In the genomic region with DNA sequence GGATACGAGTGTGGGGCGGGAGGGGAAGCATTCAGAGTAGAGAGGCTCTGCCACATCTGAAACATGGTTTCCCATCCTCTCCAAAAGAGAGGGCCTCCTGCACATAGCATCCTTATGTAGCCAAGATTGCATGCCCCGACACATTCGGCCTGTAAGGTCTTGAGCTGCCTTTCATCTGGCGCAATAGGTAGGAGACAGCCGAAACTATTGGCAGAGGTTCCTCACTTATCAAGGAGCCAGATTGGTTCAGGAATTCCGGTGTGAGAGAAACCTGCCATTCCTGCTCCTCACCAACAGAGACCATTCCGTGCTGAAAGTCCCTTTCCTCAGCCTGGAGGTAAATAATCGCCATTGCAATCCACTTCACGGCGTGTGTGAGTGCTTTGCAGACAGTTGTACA, we compare ENCODE assay signal across 31 mouse cellular contexts. TPM values are rescaled to one million over a fixed set of nuclear protein-coding genes. Genes with fewer than 3 reads are reported as not detected.
DNase-seq lines count a peak whose midpoint lies in the region; ATAC-seq and TF ChIP-seq lines count a peak whose summit lies in the region.
"Had no signal": no experiment of that assay in that cellular context is flagged by ENCODE, and none has a peak within 500 bp of the region (broad histone marks: within the 10 kb centered on the region; RNA-seq: fewer than 3 reads in every experiment).

No protein-coding gene starts in this region.

- H3K9me3 ChIP-seq in limb, embryonic 12.5 days = no peaks in the 10 kb centered on the region
- H3K9me3 ChIP-seq in limb, embryonic 10.5 days (replicated peaks) = no peaks in the 10 kb centered on the region
- H3K9me3 ChIP-seq in embryonic facial prominence, embryonic 15.5 days (replicated peaks) = no peaks in the 10 kb centered on the region
- H3K9me3 ChIP-seq in limb, embryonic 14.5 days (ENCODE audit: control insufficient read depth, low read length) = no peaks in the 10 kb centered on the region
- H3K9me3 ChIP-seq in kidney, embryonic 14.5 days (ENCODE audit: control insufficient read depth, low read length) = no peaks in the 10 kb centered on the region
- no peaks in the 10 kb centered on the region for H3K9me3 ChIP-seq in hindbrain, embryonic 14.5 days (ENCODE audit: control insufficient read depth, low read length)
- H3K9me3 ChIP-seq: forebrain, embryonic 13.5 days; heart, embryonic 10.5 days; heart, embryonic 15.5 days; hindbrain, embryonic 12.5 days; liver, embryonic 15.5 days; lung, embryonic 15.5 days; midbrain, embryonic 13.5 days; neural tube, embryonic 15.5 days had no signal

- peaks cover 92% of the 10 kb centered on the region for H3K4me1 ChIP-seq in limb, embryonic 12.5 days (replicated peaks)
- peaks cover 84% of the 10 kb centered on the region for H3K4me1 ChIP-seq in limb, embryonic 10.5 days
- peaks cover 65% of the 10 kb centered on the region for H3K4me1 ChIP-seq in embryonic facial prominence, embryonic 15.5 days
- H3K4me1 ChIP-seq in limb, embryonic 14.5 days (ENCODE audit: control insufficient read depth, insufficient read depth, low read length) = peaks cover 69% of the 10 kb centered on the region
- peaks cover 11% of the 10 kb centered on the region for H3K4me1 ChIP-seq in kidney, embryonic 14.5 days (ENCODE audit: control insufficient read depth, insufficient read depth, low read length)
- H3K4me1 ChIP-seq in hindbrain, embryonic 14.5 days (replicated peaks; ENCODE audit: control insufficient read depth, insufficient read depth, low read length) = no peaks in the 10 kb centered on the region
- H3K4me1 ChIP-seq: heart, embryonic 10.5 days; heart, embryonic 15.5 days; liver, embryonic 15.5 days had no signal

- no peak for TF ChIP-seq POLR2A in limb, embryonic 14.5 days (IDR thresholded peaks at IDR 0.05; ENCODE audit: borderline replicate concordance, extremely low read depth, insufficient read depth, insufficient read length)

- no peaks in the 10 kb centered on the region for H3K27me3 ChIP-seq in limb, embryonic 12.5 days
- no peaks in the 10 kb centered on the region for H3K27me3 ChIP-seq in limb, embryonic 10.5 days (ENCODE audit: low read depth, poor library complexity, severe bottlenecking)
- no peaks in the 10 kb centered on the region for H3K27me3 ChIP-seq in embryonic facial prominence, embryonic 15.5 days
- no peaks in the 10 kb centered on the region for H3K27me3 ChIP-seq in limb, embryonic 14.5 days (ENCODE audit: control insufficient read depth, insufficient read depth, low read length)
- H3K27me3 ChIP-seq in kidney, embryonic 14.5 days (ENCODE audit: control insufficient read depth, insufficient read depth, low read length) = no peaks in the 10 kb centered on the region
- no peaks in the 10 kb centered on the region for H3K27me3 ChIP-seq in hindbrain, embryonic 14.5 days (ENCODE audit: control insufficient read depth, insufficient read depth, low read length)
- H3K27me3 ChIP-seq: heart, embryonic 15.5 days; hindbrain, embryonic 12.5 days; liver, embryonic 15.5 days; lung, embryonic 15.5 days; midbrain, embryonic 13.5 days; neural tube, embryonic 15.5 days had no signal

- no peak overlapping the region for H3K4me2 ChIP-seq in limb, embryonic 12.5 days
- H3K4me2 ChIP-seq in embryonic facial prominence, embryonic 15.5 days (replicated peaks) = no peak overlapping the region
- H3K4me2 ChIP-seq in limb, embryonic 14.5 days (replicated peaks; ENCODE audit: low read depth, low read length, severe bottlenecking) = no peak overlapping the region
- H3K4me2 ChIP-seq in kidney, embryonic 14.5 days (replicated peaks; ENCODE audit: low read depth, low read length) = no peak overlapping the region
- no peak overlapping the region for H3K4me2 ChIP-seq in hindbrain, embryonic 14.5 days (replicated peaks)
- H3K4me2 ChIP-seq: forebrain, embryonic 13.5 days; heart, embryonic 15.5 days; hindbrain, embryonic 12.5 days; liver, embryonic 15.5 days; lung, embryonic 15.5 days; midbrain, embryonic 13.5 days; neural tube, embryonic 15.5 days had no signal

- no peak for DNase-seq in limb, embryonic 10.5 days (ENCODE audit: low spot score)
- DNase-seq in limb, embryonic 14.5 days (ENCODE audit: low spot score) = no peak
- DNase-seq in left cerebral cortex, postnatal 4 days = no peak
- DNase-seq in hindbrain, embryonic 14.5 days (ENCODE audit: low spot score) = no peak
- DNase-seq: adrenal gland, adult 2 months; adrenal gland, postnatal 36 days; cerebellum, adult 18-20 months; cerebellum, postnatal 14 days; gastrocnemius, postnatal 10 days; heart, postnatal 36 days; kidney, adult 9 months; kidney, postnatal 14 days; layer of hippocampus, adult 9-11 months; retina, postnatal 1 day; right cerebral cortex, postnatal 25 days; spleen, adult 18-20 months; thymus, postnatal 4 days had no signal

- no peak overlapping the region for H3K4me3 ChIP-seq in limb, embryonic 12.5 days (replicated peaks)
- H3K4me3 ChIP-seq in limb, embryonic 10.5 days = no peak overlapping the region
- H3K4me3 ChIP-seq in embryonic facial prominence, embryonic 15.5 days (replicated peaks) = no peak overlapping the region
- H3K4me3 ChIP-seq in limb, embryonic 14.5 days (replicated peaks; ENCODE audit: low read length) = no peak overlapping the region
- H3K4me3 ChIP-seq in kidney, embryonic 14.5 days (ENCODE audit: low read length) = no peak overlapping the region
- H3K4me3 ChIP-seq in hindbrain, embryonic 14.5 days (replicated peaks; ENCODE audit: low read length) = no peak overlapping the region
- H3K4me3 ChIP-seq: forebrain, embryonic 13.5 days; heart, embryonic 10.5 days; heart, embryonic 15.5 days; hindbrain, embryonic 12.5 days; liver, embryonic 15.5 days; lung, embryonic 15.5 days; midbrain, embryonic 13.5 days; neural tube, embryonic 15.5 days had no signal

- H3K36me3 ChIP-seq in limb, embryonic 12.5 days = peaks cover 70% of the 10 kb centered on the region
- peaks cover 77% of the 10 kb centered on the region for H3K36me3 ChIP-seq in limb, embryonic 10.5 days
- H3K36me3 ChIP-seq in embryonic facial prominence, embryonic 15.5 days = peaks cover 13% of the 10 kb centered on the region; the same call in 1 of the 2 replicates
- H3K36me3 ChIP-seq in limb, embryonic 14.5 days (ENCODE audit: control insufficient read depth, insufficient read depth, low read length) = peaks cover 59% of the 10 kb centered on the region
- H3K36me3 ChIP-seq in kidney, embryonic 14.5 days (ENCODE audit: control insufficient read depth, insufficient read depth, low read length) = peaks cover 28% of the 10 kb centered on the region
- H3K36me3 ChIP-seq in hindbrain, embryonic 14.5 days (replicated peaks; ENCODE audit: control insufficient read depth, insufficient read depth) = no peaks in the 10 kb centered on the region
- H3K36me3 ChIP-seq: heart, embryonic 10.5 days; heart, embryonic 15.5 days; hindbrain, embryonic 12.5 days; liver, embryonic 15.5 days; midbrain, embryonic 13.5 days; neural tube, embryonic 15.5 days had no signal

- ATAC-seq in limb, embryonic 12.5 days (ENCODE audit: insufficient number of reproducible peaks, insufficient read depth, low FRiP score, low TSS enrichment, low read depth) = no peak
- ATAC-seq in embryonic facial prominence, embryonic 15.5 days (ENCODE audit: insufficient number of reproducible peaks, low FRiP score, low TSS enrichment, low read depth) = no peak; the same call in 1 of the 2 replicates
- ATAC-seq in limb, embryonic 14.5 days (ENCODE audit: low FRiP score, low read depth) = no peak
- ATAC-seq in kidney, embryonic 14.5 days (ENCODE audit: low FRiP score, low TSS enrichment) = no peak
- no peak for ATAC-seq in hindbrain, embryonic 14.5 days (ENCODE audit: low FRiP score)
- ATAC-seq: CD4-positive, CD25-positive, alpha-beta regulatory T cell, adult 4 months; forebrain, embryonic 13.5 days; intestine, embryonic 16.5 days; midbrain, embryonic 13.5 days had no signal

- WGBS in limb, embryonic 12.5 days = 85% methylated on average over 11 of the region's 11 CpGs
- 88% methylated on average over 11 of the region's 11 CpGs for WGBS in limb, embryonic 10.5 days
- WGBS in embryonic facial prominence, embryonic 15.5 days = 66% methylated on average over 11 of the region's 11 CpGs
- 64% methylated on average over 11 of the region's 11 CpGs for WGBS in limb, embryonic 14.5 days
- WGBS in kidney, embryonic 14.5 days = 90% methylated on average over 11 of the region's 11 CpGs
- WGBS in hindbrain, embryonic 14.5 days = 93% methylated on average over 11 of the region's 11 CpGs

- H3K9ac ChIP-seq in limb, embryonic 12.5 days (replicated peaks) = no peak overlapping the region
- H3K9ac ChIP-seq in embryonic facial prominence, embryonic 15.5 days = no peak overlapping the region
- no peak overlapping the region for H3K9ac ChIP-seq in limb, embryonic 14.5 days (ENCODE audit: low read depth, low read length, severe bottlenecking)
- no peak overlapping the region for H3K9ac ChIP-seq in kidney, embryonic 14.5 days (ENCODE audit: low read depth, low read length)
- no peak overlapping the region for H3K9ac ChIP-seq in hindbrain, embryonic 14.5 days
- H3K9ac ChIP-seq: forebrain, embryonic 13.5 days; heart, embryonic 15.5 days; hindbrain, embryonic 12.5 days; liver, embryonic 15.5 days; lung, embryonic 15.5 days; midbrain, embryonic 13.5 days; neural tube, embryonic 15.5 days had no signal

- H3K27ac ChIP-seq in limb, embryonic 12.5 days = peak overlapping the region; percentile 88
- H3K27ac ChIP-seq in limb, embryonic 10.5 days = no peak overlapping the region
- H3K27ac ChIP-seq in embryonic facial prominence, embryonic 15.5 days (replicated peaks) = peak overlapping the region; percentile 71
- H3K27ac ChIP-seq in limb, embryonic 14.5 days (replicated peaks; ENCODE audit: low read depth, low read length) = peak overlapping the region; percentile 72
- H3K27ac ChIP-seq in kidney, embryonic 14.5 days (ENCODE audit: low read depth, low read length) = no peak overlapping the region
- H3K27ac ChIP-seq in hindbrain, embryonic 14.5 days = no peak overlapping the region
- H3K27ac ChIP-seq: forebrain, embryonic 13.5 days; heart, embryonic 10.5 days; heart, embryonic 15.5 days; hindbrain, embryonic 12.5 days; liver, embryonic 15.5 days; lung, embryonic 15.5 days; macrophage; midbrain, embryonic 13.5 days; neural tube, embryonic 15.5 days had no signal

- intact Hi-C loops in left cerebral cortex, postnatal 4 days (cut with DNase I) = no loop called here

RNA-seq across cellular contexts. Expression of a gene that starts 22.1 kb away (rescaled TPM):
- 84.4 and 85.6 TPM in 2 replicates for polyA plus RNA-seq in limb, embryonic 12.5 days (2016; fragmentation: Nextera tagmentation; extraction: Ambion mirVana)
- polyA plus RNA-seq in limb, embryonic 10.5 days (2016; fragmentation: Nextera tagmentation; extraction: Ambion mirVana) = 31.6 and 49.9 TPM in 2 replicates
- polyA plus RNA-seq in embryonic facial prominence, embryonic 15.5 days (2015; fragmentation: Nextera tagmentation; extraction: Ambion mirVana) = 30.5 and 32.5 TPM in 2 replicates
- 84.9 and 106 TPM in 2 replicates for polyA plus RNA-seq in limb, embryonic 14.5 days (2012; rRNA removed)
- polyA plus RNA-seq in limb, embryonic 14.5 days (2014; fragmentation: Nextera tagmentation; extraction: Ambion mirVana) = 47.0 and 61.6 TPM in 2 replicates
- total RNA-seq in left cerebral cortex, postnatal 4 days (2021) = 1 to 10 TPM; 4.4 to 4.6 TPM
- 25.7 and 30.1 TPM in 2 replicates for polyA plus RNA-seq in kidney, embryonic 14.5 days (2014; fragmentation: Nextera tagmentation; extraction: Ambion mirVana)
- 3.9 and 4.4 TPM in 2 replicates for polyA plus RNA-seq in hindbrain, embryonic 14.5 days (2014; fragmentation: Nextera tagmentation; extraction: Ambion mirVana)

Comparison
In these comparisons a context has a peak if more than half of its experiments do, and no peak if none do; other contexts are left out.
1. H3K27ac ChIP-seq: peak in limb, embryonic 12.5 days (single experiment), embryonic facial prominence, embryonic 15.5 days (single experiment) and limb, embryonic 14.5 days (single experiment); none in limb, embryonic 10.5 days (single experiment), kidney, embryonic 14.5 days (single experiment) and hindbrain, embryonic 14.5 days (single experiment).